Mouse (Mus musculus) ES-E14 (cell line): Measurements from ENCODE around the gene Vmn2r29. TPM values are rescaled to one million over a fixed set of nuclear protein-coding genes. Genes with fewer than 3 reads are reported as not detected.
A peak's percentile ranks its signal among the peaks of the same experiment; 100 is the strongest.
"Not testable (repeated sequence)": the region's sequence is repeated elsewhere in the genome, so short reads cannot be mapped to it uniquely, and the experiment has no call there.

Source experiments
- DNase-seq: peaks from one replicate; pipeline ENCODE4 v3.0.0-alpha.2; 2013; ENCODE audit warnings: low read depth, low spot score
- H3K27ac ChIP-seq: 2 replicates; pipeline ENCODE4 v1.5.1; 2012; ENCODE audit warnings: low read depth, mild to moderate bottlenecking, low read length, moderate library complexity, mixed read lengths; ENCODE audit not compliant: poor library complexity, insufficient read depth, severe bottlenecking
- H3K36me3 ChIP-seq: 2 replicates; pipeline ENCODE4 v1.6.1; 2012; ENCODE audit warnings: mild to moderate bottlenecking, low read length, moderate library complexity, mixed read lengths; ENCODE audit not compliant: control insufficient read depth, poor library complexity, insufficient read depth, severe bottlenecking
- H3K4me1 ChIP-seq, 2 experiments: fragments of 150-350 bp in 1 of 2; sonication (generic) in 1 of 2; 2 replicates each; pipeline ENCODE4 v1.6.1; 2012; ENCODE audit warnings: low read length in 2 of 2, mild to moderate bottlenecking in 1 of 2, mixed read lengths in 1 of 2; ENCODE audit not compliant: control insufficient read depth in 2 of 2, insufficient read depth in 2 of 2, poor library complexity in 1 of 2
- H3K4me3 ChIP-seq, 2 experiments: fragments of 150-350 bp in 1 of 2; sonication (generic) in 1 of 2; 2 replicates each; pipeline ENCODE4 v1.5.1; 2012; ENCODE audit warnings: low read length in 2 of 2, low read depth in 1 of 2, mild to moderate bottlenecking in 1 of 2, mixed read lengths in 1 of 2; ENCODE audit not compliant: insufficient read depth in 1 of 2, poor library complexity in 1 of 2, severe bottlenecking in 1 of 2
- H3K9ac ChIP-seq: 2 replicates; pipeline ENCODE4 v1.6.1; 2012; ENCODE audit warnings: low read depth, mild to moderate bottlenecking, low read length, mixed read lengths; ENCODE audit not compliant: poor library complexity, insufficient read depth, severe bottlenecking
- H3K9me3 ChIP-seq: fragments of 150-350 bp; sonication (generic); 2 replicates; pipeline ENCODE4 v1.6.1; 2012; ENCODE audit warnings: low read depth, mild to moderate bottlenecking, low read length; ENCODE audit not compliant: control insufficient read depth, insufficient read depth
- CHD2 ChIP-seq: IDR thresholded peaks from 2 replicates; pipeline ENCODE4 v1.6.1; 2014; ENCODE audit warnings: mild to moderate bottlenecking, low read depth, low read length, inconsistent platforms
- HCFC1 ChIP-seq: IDR thresholded peaks from 2 replicates; pipeline ENCODE4 v1.6.1; 2012; ENCODE audit warnings: low read length, inconsistent platforms, borderline replicate concordance; ENCODE audit not compliant: insufficient read depth
- MAFK ChIP-seq: IDR thresholded peaks from 2 replicates; pipeline ENCODE4 v1.6.1; 2014; ENCODE audit warnings: mild to moderate bottlenecking, low read depth, low read length, inconsistent platforms; ENCODE audit not compliant: insufficient read depth
- ZC3H11A ChIP-seq: IDR thresholded peaks from 2 replicates; pipeline ENCODE4 v1.6.1; 2012; ENCODE audit warnings: low read depth, mild to moderate bottlenecking, inconsistent platforms, low read length, borderline replicate concordance
- ZNF384 ChIP-seq: IDR thresholded peaks from 2 replicates; pipeline ENCODE4 v1.6.1; 2012; ENCODE audit warnings: low read depth, low read length, inconsistent platforms
- in situ Hi-C, 2 experiments: fragments of 600-800 bp; cut with MboI; formaldehyde crosslinking; loops; one replicate each; pipeline ENCODE4 v1.15.1; 2025; ENCODE audit warnings: low sequenced_read_pairs in 2 of 2, inconsistent platforms in 1 of 2; ENCODE audit not compliant: unreplicated experiment in 2 of 2
- total RNA-seq: library from RNA; depleted of rRNA; stranded (reverse); fragments of 300-350 nt; gene quantifications from 2 replicates; pipeline ENCODE4 v1.2.3, GENCODE M21; 2012; rRNA removed

Vmn2r29 gene
- not detected in 2 replicates for total RNA-seq

DNA sequence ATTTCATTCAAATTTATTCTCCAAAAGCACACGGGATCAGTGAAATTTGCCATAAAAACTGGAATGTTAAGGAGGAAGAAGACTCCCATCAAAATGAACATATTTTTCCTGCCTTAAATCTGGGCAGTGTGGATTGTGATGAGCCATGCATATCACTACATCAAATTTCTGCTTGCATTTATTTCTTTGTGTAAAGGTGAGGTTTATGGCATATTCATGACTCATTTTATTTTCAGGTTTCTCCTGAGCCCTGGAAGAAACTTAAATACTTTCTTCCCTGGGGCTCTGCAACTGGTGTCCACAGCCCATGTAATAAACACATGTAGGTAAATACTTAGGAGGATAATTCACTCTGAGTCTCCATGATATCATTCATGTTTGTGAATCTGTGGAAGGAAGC, at the start of gene Vmn2r29:
Gene Vmn2r29 (minus strand): TSS at position 101 of the 400 bp plus-strand sequence.
- H3K9ac ChIP-seq, in situ Hi-C loops, H3K36me3 ChIP-seq, H3K4me3 ChIP-seq, H3K9me3 ChIP-seq, DNase-seq, H3K4me1 ChIP-seq, H3K27ac ChIP-seq: not testable (repeated sequence)

DNA sequence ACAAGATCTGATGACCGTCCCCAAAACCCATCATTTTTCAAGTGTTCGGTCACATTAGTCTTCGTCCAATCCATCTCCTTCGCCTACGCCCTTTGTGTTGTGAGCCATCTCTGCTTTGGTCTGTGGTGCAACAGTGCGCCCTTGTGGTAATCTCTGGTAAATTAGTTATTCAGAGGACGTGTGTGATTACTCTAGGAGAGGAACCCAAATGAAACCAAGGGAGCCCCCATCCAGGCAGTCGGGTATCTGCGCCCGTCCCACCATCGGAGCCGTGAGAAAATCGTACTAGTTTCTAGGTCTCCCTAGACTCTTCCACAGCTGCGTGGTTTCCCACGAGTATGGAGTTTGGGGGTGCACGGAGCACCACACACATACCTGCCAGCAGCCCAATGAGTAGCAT, 48.5 kb upstream of the Vmn2r29 start:
- no peak for DNase-seq
- in situ Hi-C loops = no loop called here
- Histone ChIP-seq H3K27ac (no peak overlapping the region), H3K9me3 (no peaks in the 10 kb centered on the region), H3K36me3 (peaks cover 5% of the 10 kb centered on the region; the same call in 1 of the 2 replicates), H3K9ac (no peak overlapping the region), H3K4me1 (no peaks in the 10 kb centered on the region; a peak in 1 of 4 replicates), H3K4me3 (no peak overlapping the region)
- peak; percentile 59; the same call in 1 of the 2 replicates for TF ChIP-seq ZC3H11A
- no peak for TF ChIP-seq ZNF384

DNA sequence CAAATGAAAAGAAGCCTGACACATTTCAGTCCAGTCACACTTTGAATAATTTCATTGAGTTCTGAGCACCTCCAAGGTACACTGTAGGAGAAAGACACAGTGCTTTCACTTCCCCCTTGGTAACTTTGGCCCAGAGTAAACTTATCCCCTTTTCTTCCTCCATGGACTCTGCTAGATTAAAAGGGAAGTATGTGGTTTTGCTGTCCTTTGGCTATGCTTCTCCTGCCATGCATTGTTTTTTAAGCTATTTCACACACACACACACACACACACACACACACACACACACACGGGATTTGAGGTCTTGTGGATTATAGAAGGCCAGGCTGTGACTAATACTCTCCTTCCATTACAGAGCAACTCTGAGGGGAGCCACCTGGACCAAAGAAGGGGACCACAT, 34.3 kb upstream of the Vmn2r29 start:
- H3K4me1 ChIP-seq = no peaks in the 10 kb centered on the region
- H3K27ac ChIP-seq = no peak overlapping the region
- no peak overlapping the region for H3K4me3 ChIP-seq
- H3K9ac ChIP-seq = no peak overlapping the region
- no peak for DNase-seq
- in situ Hi-C loops = no loop called here
- TF ChIP-seq HCFC1 (no peak), ZC3H11A (no peak), CHD2 (no peak), ZNF384 (no peak), MAFK (no peak)
- H3K9me3 ChIP-seq = 0 out of 2 replicates have a peak, but pooled peaks cover 3% of the 10 kb centered on the region
- H3K36me3 ChIP-seq = peaks cover 4% of the 10 kb centered on the region

DNA sequence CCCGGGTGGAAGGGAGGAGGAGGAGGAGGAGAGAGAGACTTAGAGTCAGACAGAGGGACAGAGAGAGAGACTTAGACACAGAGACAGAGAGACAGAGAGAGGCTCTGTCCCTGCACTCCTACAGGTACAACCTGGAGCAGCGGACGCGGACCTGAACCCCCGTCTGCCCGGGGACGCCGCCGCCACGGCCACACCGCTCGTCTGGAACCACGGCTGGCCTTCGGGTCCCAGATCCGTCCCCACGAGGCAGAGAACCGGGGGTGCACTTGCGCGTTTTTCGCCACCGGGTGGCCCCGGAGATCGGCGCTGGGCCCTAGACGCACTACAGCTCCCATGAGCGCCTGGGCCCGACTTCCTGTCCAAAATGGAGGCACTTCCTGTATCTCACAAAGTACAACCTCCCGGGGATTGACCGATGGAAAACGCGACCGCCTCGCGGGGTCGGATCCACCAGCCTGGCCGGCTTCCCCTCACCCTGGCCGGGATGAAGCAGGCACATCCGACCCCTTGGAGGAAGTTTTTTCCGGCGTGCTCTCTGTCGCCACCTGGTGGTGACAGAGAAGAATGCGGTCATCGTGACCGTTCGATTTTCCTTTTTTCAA, 30.9 kb upstream of the Vmn2r29 start, which contains the start of gene Gm45844:
Gene Gm45844 (minus strand): TSS at position 324 of the 602 bp plus-strand sequence.
- H3K4me3 ChIP-seq = peak within 1 kb of the TSS in 1 of 2 experiments; percentile 17; a peak in 2 of 4 replicates
- H3K27ac ChIP-seq, H3K4me1 ChIP-seq, H3K36me3 ChIP-seq, DNase-seq, H3K9ac ChIP-seq, H3K9me3 ChIP-seq, in situ Hi-C loops: not testable (repeated sequence)
- TF ChIP-seq HCFC1 = peak; percentile 76

DNA sequence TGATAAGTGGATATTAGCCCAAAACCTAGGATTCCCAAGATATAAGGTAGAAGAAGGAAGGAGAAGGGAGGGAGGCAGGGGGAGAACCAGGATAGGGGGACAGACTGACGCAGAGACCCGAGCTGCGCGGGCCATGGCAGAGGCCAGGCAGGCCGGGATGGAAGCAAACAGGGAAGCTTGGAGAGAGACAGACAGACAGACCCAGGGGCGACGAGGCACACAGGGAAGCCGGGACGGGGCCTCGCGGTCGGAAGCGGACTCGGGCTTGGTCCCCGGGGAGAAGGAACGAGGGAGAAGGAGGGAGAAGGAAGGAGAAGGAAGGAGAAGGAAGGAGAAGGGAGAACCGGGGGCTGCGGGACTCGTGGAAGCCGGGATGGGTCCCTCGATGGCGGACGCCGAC, 30.4 kb upstream of the Vmn2r29 start:
- H3K27ac ChIP-seq, H3K4me3 ChIP-seq, H3K9me3 ChIP-seq, H3K9ac ChIP-seq, H3K36me3 ChIP-seq, DNase-seq, H3K4me1 ChIP-seq, in situ Hi-C loops: not testable (repeated sequence)
